In the genomic region with DNA sequence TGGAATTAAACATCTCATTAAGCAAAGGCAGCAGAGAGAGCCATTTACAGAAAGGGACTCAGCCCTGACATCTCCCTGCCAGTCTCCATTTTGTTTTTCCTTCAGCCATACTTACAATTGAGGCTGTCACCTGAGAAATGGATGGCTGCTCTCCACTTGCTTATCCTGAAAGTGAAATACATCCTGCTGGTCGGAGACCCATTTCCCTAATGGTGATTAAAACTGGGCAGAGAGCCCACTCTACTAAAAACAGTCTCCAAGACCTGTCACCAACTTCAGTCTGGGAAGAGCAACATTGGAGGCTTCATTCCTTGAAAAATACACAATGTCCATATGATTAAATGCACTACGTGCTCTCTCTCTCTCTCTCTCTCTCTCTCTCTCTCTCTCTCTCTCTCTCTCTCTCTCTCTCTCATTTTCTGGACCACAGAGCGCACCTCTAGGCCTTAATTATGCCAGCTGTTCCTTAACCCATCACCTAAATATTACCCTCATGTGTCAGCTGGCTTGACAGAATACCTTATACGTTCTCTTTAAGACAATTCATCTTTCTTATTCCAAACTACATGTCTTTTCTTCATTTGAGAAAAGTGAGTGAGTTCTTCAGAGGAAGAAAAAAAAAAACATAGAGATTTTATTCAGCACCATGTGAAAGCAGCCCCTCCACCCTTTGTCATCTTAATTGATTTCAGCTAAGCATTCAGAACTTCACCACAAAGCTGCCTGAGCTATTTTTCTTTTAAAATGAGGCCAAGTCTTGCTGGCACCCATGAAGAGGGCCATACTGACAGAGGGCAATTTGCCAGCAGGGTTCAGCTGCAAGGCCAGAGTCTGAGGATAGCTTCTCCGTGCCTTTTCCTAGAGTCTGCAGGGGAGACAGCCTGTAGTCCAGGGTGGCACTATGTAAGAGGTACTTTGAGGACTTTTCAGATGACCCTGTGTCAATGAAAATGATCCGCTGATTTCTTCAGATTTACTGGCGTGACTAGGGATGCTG, we compare ENCODE assay signal across 8 mouse cellular contexts. TPM values are rescaled to one million over a fixed set of nuclear protein-coding genes. Genes with fewer than 3 reads are reported as not detected.
DNase-seq lines count a peak whose midpoint lies in the region; ATAC-seq and TF ChIP-seq lines count a peak whose summit lies in the region.
"Had no signal": no experiment of that assay in that cellular context is flagged by ENCODE, and none has a peak within 500 bp of the region (broad histone marks: within the 10 kb centered on the region; RNA-seq: fewer than 3 reads in every experiment).

No protein-coding gene starts in this region.

- no peak overlapping the region for H3K9ac ChIP-seq in lung, embryonic 14.5 days
- H3K9ac ChIP-seq: limb, embryonic 15.5 days had no signal

- DNase-seq in lung, embryonic 14.5 days: peak; percentile 77
- no peak for DNase-seq in lung, adult 2 months
- DNase-seq in brain, embryonic 14.5 days (ENCODE audit: low read depth): peak; percentile 94
- peak; percentile 75 to 83 for DNase-seq in cerebellum, postnatal 36 days
- peak; percentile 17 for DNase-seq in lung, postnatal 14 days
- DNase-seq in spleen, postnatal 4 days (ENCODE audit: low spot score in 2 of 2): no peak
- DNase-seq in heart, adult 18-20 months: no peak

- no peak overlapping the region for H3K4me3 ChIP-seq in lung, embryonic 14.5 days (ENCODE audit: low read depth, low read length)
- no peak overlapping the region for H3K4me3 ChIP-seq in lung, adult 2 months (replicated peaks; ENCODE audit: extremely low read depth, low read depth, low read length)
- H3K4me3 ChIP-seq: limb, embryonic 15.5 days had no signal

- H3K27me3 ChIP-seq in lung, embryonic 14.5 days (ENCODE audit: insufficient read depth, low read length): no peaks in the 10 kb centered on the region
- H3K27me3 ChIP-seq: limb, embryonic 15.5 days had no signal

- H3K4me1 ChIP-seq in lung, embryonic 14.5 days (ENCODE audit: insufficient read depth): peaks cover 7% of the 10 kb centered on the region; the same call in 1 of the 2 replicates
- no peaks in the 10 kb centered on the region for H3K4me1 ChIP-seq in lung, adult 2 months (ENCODE audit: control insufficient read depth, insufficient read depth, low read length)

- 40% methylated on average over 7 of the region's 7 CpGs for WGBS in lung, embryonic 14.5 days
- 49% methylated on average over 7 of the region's 7 CpGs for WGBS in lung, adult 2 months

- H3K36me3 ChIP-seq in lung, embryonic 14.5 days (ENCODE audit: insufficient read depth): no peaks in the 10 kb centered on the region
- H3K36me3 ChIP-seq: limb, embryonic 15.5 days had no signal

- H3K4me2 ChIP-seq in lung, embryonic 14.5 days: no peak overlapping the region
- H3K4me2 ChIP-seq: limb, embryonic 15.5 days had no signal

- no peak overlapping the region for H3K27ac ChIP-seq in lung, embryonic 14.5 days (ENCODE audit: low read depth)
- H3K27ac ChIP-seq: limb, embryonic 15.5 days had no signal

- ATAC-seq in lung, embryonic 14.5 days (ENCODE audit: insufficient read depth): peak; percentile 87

- no peak for TF ChIP-seq CTCF in lung, embryonic 14.5 days (IDR thresholded peaks at IDR 0.05; ENCODE audit: low read depth)
- no peak for TF ChIP-seq CTCF in lung, adult 2 months (IDR thresholded peaks at IDR 0.05; ENCODE audit: insufficient read depth, low read length)
- TF ChIP-seq CTCF in brain, embryonic 14.5 days (IDR thresholded peaks at IDR 0.05; ENCODE audit: borderline replicate concordance, extremely low read depth, insufficient read depth, insufficient read length): no peak

- H3K9me3 ChIP-seq in lung, embryonic 14.5 days (ENCODE audit: low read depth, low read length): no peaks in the 10 kb centered on the region
- H3K9me3 ChIP-seq: limb, embryonic 15.5 days had no signal

- TF ChIP-seq POLR2A in lung, adult 2 months (IDR thresholded peaks at IDR 0.05; ENCODE audit: borderline replicate concordance, extremely low read depth, low read depth, low read length): no peak
- no peak for TF ChIP-seq POLR2A in brain, embryonic 14.5 days (IDR thresholded peaks at IDR 0.05; ENCODE audit: borderline replicate concordance, extremely low read depth, insufficient read depth, insufficient read length, poor library complexity, severe bottlenecking)

RNA-seq across cellular contexts. Expression of gene Map2, which starts 51.6 kb away (rescaled TPM):
- polyA plus RNA-seq in lung, embryonic 14.5 days (2014; fragmentation: Nextera tagmentation; extraction: Ambion mirVana): 13.4 and 16.3 TPM in 2 replicates
- polyA plus RNA-seq in lung, adult 2 months (2012; rRNA removed): 5.4 and 8.7 TPM in 2 replicates
- 366 and 500 TPM in 2 replicates for polyA plus RNA-seq in brain, embryonic 14.5 days (2012; rRNA removed)
- 1 to 10 TPM; 2.3 to 3.9 TPM for total RNA-seq in heart, adult 18-20 months (2021)

Comparison
In these comparisons a context has a peak if more than half of its experiments do, and no peak if none do; other contexts are left out.
1. DNase-seq: peak in lung, embryonic 14.5 days (single experiment), brain, embryonic 14.5 days (single experiment), cerebellum, postnatal 36 days (2 of 2) and lung, postnatal 14 days (single experiment); none in lung, adult 2 months (single experiment), spleen, postnatal 4 days (0 of 2) and heart, adult 18-20 months (0 of 2).
2. RNA of gene Map2, which starts 51.6 kb away (polyA plus RNA-seq): 366 to 500 TPM in brain, embryonic 14.5 days; 13.4 to 16.3 TPM in lung, embryonic 14.5 days and 5.4 to 8.7 TPM in lung, adult 2 months; every median in the first group is over 10 times any median in the second.